Mouse (Mus musculus): ENCODE data around the gene Slc25a42. TPM values are rescaled to one million over a fixed set of nuclear protein-coding genes. Genes with fewer than 3 reads are reported as not detected.
"Not testable (repeated sequence)": the region's sequence is repeated elsewhere in the genome, so short reads cannot be mapped to it uniquely, and the experiment has no call there.

The Slc25a42 gene
- polyA plus RNA-seq, 1 experiment from 2014 or later, result 5.1 TPM

DNA sequence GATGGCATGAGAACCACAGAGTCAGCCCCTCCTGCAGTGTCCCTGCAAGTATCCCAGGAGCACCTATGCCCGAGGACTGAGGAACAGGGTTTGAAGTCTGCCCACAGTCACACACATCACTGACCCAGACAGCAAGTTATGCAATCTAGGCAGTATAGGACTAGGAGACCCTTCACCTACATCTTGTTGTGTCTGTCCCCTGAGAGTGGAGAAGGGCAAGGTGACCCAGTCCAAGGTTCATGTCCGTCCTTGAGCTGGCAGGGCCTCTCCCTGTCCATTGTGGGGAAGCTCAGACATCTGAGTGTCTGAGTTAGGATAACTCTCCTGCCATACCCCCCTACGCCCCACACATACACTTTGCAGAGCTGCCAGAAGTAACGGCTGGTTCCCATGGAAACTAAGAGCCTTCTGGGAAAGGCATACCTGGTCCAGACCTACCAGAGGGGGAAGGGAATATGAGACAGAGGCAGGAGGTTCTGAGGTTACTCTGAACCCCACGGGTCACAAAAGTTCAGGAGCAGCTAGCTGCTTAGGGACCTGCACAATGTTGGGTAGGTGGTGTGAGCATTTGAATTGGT lies 7.1 kb upstream of the Slc25a42 start:
- no peak overlapping the region for H3K9ac ChIP-seq (ENCODE audit: low read length)
- no peaks in the 10 kb centered on the region for H3K9me3 ChIP-seq (replicated peaks; ENCODE audit: control insufficient read depth, low read length)
- H3K4me2 ChIP-seq (ENCODE audit: low read depth, low read length), result no peak overlapping the region
- WGBS, result 49% methylated on average over 5 of the region's 5 CpGs
- no peak for ATAC-seq (ENCODE audit: insufficient read depth, low FRiP score)
- no peak overlapping the region for H3K27ac ChIP-seq (ENCODE audit: low read length)
- H3K36me3 ChIP-seq (ENCODE audit: control insufficient read depth, insufficient read depth, low read length), result peaks cover 4% of the 10 kb centered on the region; the same call in 1 of the 2 replicates
- no peaks in the 10 kb centered on the region for H3K4me1 ChIP-seq (ENCODE audit: control insufficient read depth, insufficient read depth, low read length)
- no peaks in the 10 kb centered on the region for H3K27me3 ChIP-seq (ENCODE audit: control insufficient read depth, insufficient read depth, low read length)
- no peak overlapping the region for H3K4me3 ChIP-seq (replicated peaks; ENCODE audit: low read length)

DNA sequence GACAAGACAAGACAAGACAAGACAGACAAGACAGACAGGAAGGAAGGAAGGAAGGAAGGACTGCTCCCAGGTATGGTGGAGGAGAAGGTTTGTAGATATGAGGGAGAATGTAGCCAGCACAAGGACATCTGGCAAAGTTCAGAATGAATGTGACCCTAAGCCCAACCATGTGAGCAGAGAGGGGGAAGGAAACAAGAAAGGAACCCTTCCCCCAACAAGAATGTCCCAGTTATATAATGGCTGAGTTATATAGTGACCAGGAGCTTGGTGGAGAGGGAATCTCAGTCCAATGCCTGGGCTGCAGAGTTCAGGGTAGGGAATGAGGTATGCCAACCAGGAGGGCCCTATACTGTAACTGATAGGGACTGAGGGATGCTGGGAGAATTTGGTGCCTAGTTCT lies 5.3 kb upstream of the Slc25a42 start:
- Histone ChIP-seq H3K27me3 (ENCODE audit: control insufficient read depth, insufficient read depth, low read length) (no peaks in the 10 kb centered on the region), H3K9me3 (replicated peaks; ENCODE audit: control insufficient read depth, low read length) (no peaks in the 10 kb centered on the region), H3K36me3 (ENCODE audit: control insufficient read depth, insufficient read depth, low read length) (0 out of 2 replicates have a peak, but pooled peaks cover 3% of the 10 kb centered on the region), H3K4me2 (ENCODE audit: low read depth, low read length) (no peak overlapping the region), H3K27ac (ENCODE audit: low read length) (no peak overlapping the region), H3K4me3 (replicated peaks; ENCODE audit: low read length) (no peak overlapping the region), H3K9ac (ENCODE audit: low read length) (no peak overlapping the region), H3K4me1 (ENCODE audit: control insufficient read depth, insufficient read depth, low read length) (no peaks in the 10 kb centered on the region)
- no peak for ATAC-seq (ENCODE audit: insufficient read depth, low FRiP score)

DNA sequence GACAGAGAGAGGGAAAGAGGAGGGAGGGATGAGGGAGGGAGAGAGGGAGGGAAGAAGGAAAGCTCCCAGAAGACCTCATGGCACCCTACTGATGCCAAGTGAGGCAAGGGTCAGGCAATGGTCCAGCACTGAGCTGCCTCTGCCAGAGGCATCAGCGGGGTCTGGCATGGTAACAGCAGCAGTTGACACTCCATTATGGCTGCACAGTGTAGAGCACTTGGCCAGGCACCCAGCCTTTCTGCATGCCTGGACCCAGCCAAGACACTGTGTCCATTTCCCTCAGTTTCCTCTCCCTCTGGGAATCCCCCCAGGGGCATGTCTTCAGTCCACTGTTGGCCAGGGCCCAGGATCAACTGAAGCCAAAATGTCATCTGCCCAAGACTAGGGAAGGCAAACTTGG lies 4.5 kb upstream of the Slc25a42 start:
- no peak overlapping the region for H3K4me3 ChIP-seq (replicated peaks; ENCODE audit: low read length)
- WGBS, result 85% methylated on average over 1 of the region's 1 CpGs
- H3K9ac ChIP-seq (ENCODE audit: low read length), result no peak overlapping the region
- ATAC-seq (ENCODE audit: insufficient read depth, low FRiP score), result no peak
- no peaks in the 10 kb centered on the region for H3K9me3 ChIP-seq (replicated peaks; ENCODE audit: control insufficient read depth, low read length)
- H3K4me1 ChIP-seq (ENCODE audit: control insufficient read depth, insufficient read depth, low read length), result peaks cover 2% of the 10 kb centered on the region
- no peaks in the 10 kb centered on the region for H3K36me3 ChIP-seq (ENCODE audit: control insufficient read depth, insufficient read depth, low read length)
- H3K27ac ChIP-seq (ENCODE audit: low read length), result no peak overlapping the region
- H3K4me2 ChIP-seq (ENCODE audit: low read depth, low read length), result no peak overlapping the region
- no peaks in the 10 kb centered on the region for H3K27me3 ChIP-seq (ENCODE audit: control insufficient read depth, insufficient read depth, low read length)

DNA sequence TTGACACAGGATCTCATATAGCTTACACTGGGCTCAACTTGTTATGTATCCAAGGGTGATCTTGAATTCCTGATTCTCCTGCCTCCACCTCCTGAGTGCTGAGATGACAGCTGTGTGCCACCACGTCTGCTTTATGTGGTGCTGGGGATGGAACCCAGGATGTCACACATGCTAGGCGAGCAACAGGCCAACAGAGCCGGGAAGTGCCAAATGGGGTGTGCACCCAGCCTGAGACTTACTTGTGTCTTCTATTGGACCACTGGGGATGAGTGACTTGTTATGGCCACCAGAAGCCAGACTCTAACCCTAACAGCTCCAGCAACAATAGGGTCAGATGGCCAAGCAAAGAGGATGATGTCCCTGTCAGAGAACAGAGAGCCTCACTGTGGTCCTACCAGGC lies 4.1 kb upstream of the Slc25a42 start:
- H3K4me1 ChIP-seq (ENCODE audit: control insufficient read depth, insufficient read depth, low read length); H3K27me3 ChIP-seq (ENCODE audit: control insufficient read depth, insufficient read depth, low read length); H3K27ac ChIP-seq (ENCODE audit: low read length); H3K36me3 ChIP-seq (ENCODE audit: control insufficient read depth, insufficient read depth, low read length); H3K9me3 ChIP-seq (replicated peaks; ENCODE audit: control insufficient read depth, low read length); H3K4me3 ChIP-seq (replicated peaks; ENCODE audit: low read length); H3K4me2 ChIP-seq (ENCODE audit: low read depth, low read length); H3K9ac ChIP-seq (ENCODE audit: low read length); ATAC-seq (ENCODE audit: insufficient read depth, low FRiP score): not testable (repeated sequence)
- 60% methylated on average over 3 of the region's 3 CpGs for WGBS

DNA sequence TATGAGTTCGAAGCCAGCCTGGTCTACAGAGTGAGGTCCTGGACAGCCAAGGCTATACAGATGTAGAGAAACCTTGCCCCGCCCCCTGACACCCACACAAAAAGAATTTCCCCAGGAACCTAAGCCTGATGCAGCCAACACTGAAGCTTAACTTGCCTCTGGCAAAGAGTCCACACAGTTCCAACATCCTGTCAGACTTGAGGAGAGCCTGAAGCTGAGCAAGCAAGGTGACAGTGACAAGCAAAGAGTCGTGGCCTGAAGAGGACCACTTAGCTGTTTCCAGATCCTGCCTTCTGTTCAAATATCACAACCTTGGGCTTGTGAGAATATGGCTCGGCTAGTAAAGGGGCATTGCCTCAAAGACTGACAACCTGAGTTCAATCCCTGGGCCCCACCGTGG lies 3.0 kb upstream of the Slc25a42 start:
- ATAC-seq (ENCODE audit: insufficient read depth, low FRiP score), result no peak
- Histone ChIP-seq H3K4me3 (replicated peaks; ENCODE audit: low read length) (no peak overlapping the region), H3K9ac (ENCODE audit: low read length) (no peak overlapping the region), H3K27ac (ENCODE audit: low read length) (no peak overlapping the region), H3K36me3 (ENCODE audit: control insufficient read depth, insufficient read depth, low read length) (no peaks in the 10 kb centered on the region), H3K4me1 (ENCODE audit: control insufficient read depth, insufficient read depth, low read length) (peaks cover 16% of the 10 kb centered on the region), H3K4me2 (ENCODE audit: low read depth, low read length) (no peak overlapping the region), H3K27me3 (ENCODE audit: control insufficient read depth, insufficient read depth, low read length) (no peaks in the 10 kb centered on the region), H3K9me3 (replicated peaks; ENCODE audit: control insufficient read depth, low read length) (no peaks in the 10 kb centered on the region)
- WGBS, result 63% methylated on average over 5 of the region's 5 CpGs

DNA sequence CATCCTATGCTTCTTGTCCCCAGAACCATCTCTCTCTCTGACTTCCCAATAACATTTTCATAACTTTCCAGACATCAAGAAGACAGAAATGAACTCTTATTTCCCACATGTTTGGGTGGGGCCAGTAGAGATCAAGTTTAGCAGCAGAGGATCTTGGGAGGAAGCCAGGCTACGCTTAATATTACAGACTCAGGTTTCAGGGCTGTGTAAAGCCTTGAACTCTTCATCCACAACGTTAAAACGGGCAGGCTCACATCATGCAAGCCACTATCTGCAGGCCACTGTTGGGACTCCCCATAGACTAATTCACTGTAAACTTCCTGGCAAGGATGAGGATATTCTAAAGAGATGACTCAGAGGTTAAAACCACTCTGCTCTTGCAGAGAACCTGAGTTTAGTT lies 2.3 kb upstream of the Slc25a42 start:
- no peak for ATAC-seq (ENCODE audit: insufficient read depth, low FRiP score)
- no peak overlapping the region for H3K27ac ChIP-seq (ENCODE audit: low read length)
- 69% methylated on average over 3 of the region's 3 CpGs for WGBS

DNA sequence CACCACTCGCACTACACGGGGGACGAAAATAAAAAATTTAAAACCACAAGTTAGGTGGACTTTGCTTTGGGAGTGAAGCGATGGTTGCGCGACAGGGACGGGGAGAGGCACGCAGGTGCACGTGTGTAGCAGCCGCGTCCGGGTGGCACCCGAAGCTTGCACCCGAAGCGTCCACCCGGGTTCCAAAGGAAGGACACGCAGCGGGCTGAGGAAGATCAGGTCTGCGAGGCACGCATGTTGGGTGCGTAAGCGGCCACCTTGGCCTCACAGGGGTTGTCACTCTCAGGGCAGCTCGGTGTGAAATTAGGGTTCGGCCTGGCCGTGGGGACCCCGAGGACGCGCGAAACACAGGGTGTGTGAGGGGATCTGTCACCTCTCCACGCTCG lies 386 bp downstream of the Slc25a42 start:
- H3K9me3 ChIP-seq (replicated peaks; ENCODE audit: control insufficient read depth, low read length), result no peaks in the 10 kb centered on the region
- H3K27ac ChIP-seq (ENCODE audit: low read length), result peak overlapping the region; percentile 55
- 2% methylated on average over 31 of the region's 31 CpGs for WGBS
- H3K4me2 ChIP-seq (ENCODE audit: low read depth, low read length), result peak overlapping the region; percentile 99
- H3K4me1 ChIP-seq (ENCODE audit: control insufficient read depth, insufficient read depth, low read length), result peaks cover 17% of the 10 kb centered on the region
- no peaks in the 10 kb centered on the region for H3K27me3 ChIP-seq (ENCODE audit: control insufficient read depth, insufficient read depth, low read length)
- H3K4me3 ChIP-seq (replicated peaks; ENCODE audit: low read length), result peak overlapping the region; percentile 72
- no peaks in the 10 kb centered on the region for H3K36me3 ChIP-seq (ENCODE audit: control insufficient read depth, insufficient read depth, low read length)
- peak overlapping the region; percentile 80 for H3K9ac ChIP-seq (ENCODE audit: low read length)
- ATAC-seq (ENCODE audit: insufficient read depth, low FRiP score), result no peak

More for the DNA sequence above, 2.3 kb upstream of the Slc25a42 start:
- H3K36me3 ChIP-seq (ENCODE audit: control insufficient read depth, insufficient read depth, low read length), result no peaks in the 10 kb centered on the region
- H3K4me1 ChIP-seq (ENCODE audit: control insufficient read depth, insufficient read depth, low read length), result peaks cover 17% of the 10 kb centered on the region
- H3K9me3 ChIP-seq (replicated peaks; ENCODE audit: control insufficient read depth, low read length), result no peaks in the 10 kb centered on the region
- no peak overlapping the region for H3K4me2 ChIP-seq (ENCODE audit: low read depth, low read length)
- H3K9ac ChIP-seq (ENCODE audit: low read length), result no peak overlapping the region
- no peaks in the 10 kb centered on the region for H3K27me3 ChIP-seq (ENCODE audit: control insufficient read depth, insufficient read depth, low read length)
- no peak overlapping the region for H3K4me3 ChIP-seq (replicated peaks; ENCODE audit: low read length)

DNA sequence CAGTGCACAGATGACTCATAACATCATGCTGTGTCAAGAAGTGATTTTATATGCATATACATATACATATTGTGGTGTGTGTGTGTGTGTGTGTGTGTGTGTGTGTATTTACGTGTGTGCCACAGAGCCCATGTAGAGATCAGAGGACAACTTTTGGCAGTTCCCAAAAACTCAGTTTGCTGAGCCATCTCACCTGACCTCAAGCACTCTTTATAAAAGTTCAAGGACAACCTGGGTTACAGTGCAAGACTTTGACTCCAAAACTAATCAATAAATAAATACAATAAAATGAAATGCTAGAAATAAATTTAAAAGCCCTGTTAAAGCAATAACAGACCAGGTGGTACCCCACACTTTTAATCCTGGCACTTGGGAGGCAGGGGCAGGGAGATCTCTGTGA lies 830 bp downstream of the Slc25a42 start:
- Histone ChIP-seq H3K4me3 (replicated peaks; ENCODE audit: low read length) (peak overlapping the region; percentile 72), H3K9me3 (replicated peaks; ENCODE audit: control insufficient read depth, low read length) (no peaks in the 10 kb centered on the region), H3K9ac (ENCODE audit: low read length) (peak overlapping the region; percentile 80), H3K36me3 (ENCODE audit: control insufficient read depth, insufficient read depth, low read length) (no peaks in the 10 kb centered on the region), H3K27me3 (ENCODE audit: control insufficient read depth, insufficient read depth, low read length) (no peaks in the 10 kb centered on the region), H3K4me2 (ENCODE audit: low read depth, low read length) (peak overlapping the region; percentile 99), H3K4me1 (ENCODE audit: control insufficient read depth, insufficient read depth, low read length) (peaks cover 17% of the 10 kb centered on the region), H3K27ac (ENCODE audit: low read length) (no peak overlapping the region)
- no peak for ATAC-seq (ENCODE audit: insufficient read depth, low FRiP score)
- WGBS, result 76% methylated on average over 1 of the region's 1 CpGs

DNA sequence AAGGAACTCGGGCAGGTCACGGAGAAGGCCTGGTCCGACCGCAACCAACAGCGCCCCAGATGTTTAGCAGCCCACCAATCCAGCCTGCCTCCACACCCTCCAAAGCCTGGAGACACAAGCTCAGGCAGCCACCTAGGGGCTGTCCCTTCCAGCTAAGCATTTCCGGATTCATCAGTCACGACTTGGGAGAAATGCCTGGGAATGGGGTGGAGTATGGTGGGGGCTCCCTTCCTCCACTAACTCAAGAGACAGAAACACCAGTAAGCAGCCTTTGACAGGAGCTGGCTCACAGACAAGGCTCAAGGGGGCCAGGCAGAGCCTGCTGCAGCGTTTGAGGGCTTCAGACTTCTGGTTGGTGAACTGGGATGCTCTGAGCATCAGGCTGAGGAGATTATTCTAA lies 1.6 kb downstream of the Slc25a42 start:
- H3K9me3 ChIP-seq (replicated peaks; ENCODE audit: control insufficient read depth, low read length), result no peaks in the 10 kb centered on the region
- peak overlapping the region; percentile 30; the same call in 1 of the 2 replicates for H3K4me2 ChIP-seq (ENCODE audit: low read depth, low read length)
- peaks cover 17% of the 10 kb centered on the region for H3K4me1 ChIP-seq (ENCODE audit: control insufficient read depth, insufficient read depth, low read length)
- no peak for ATAC-seq (ENCODE audit: insufficient read depth, low FRiP score)
- peak overlapping the region; percentile 19; the same call in 1 of the 2 replicates for H3K27ac ChIP-seq (ENCODE audit: low read length)
- 22% methylated on average over 8 of the region's 8 CpGs for WGBS
- H3K36me3 ChIP-seq (ENCODE audit: control insufficient read depth, insufficient read depth, low read length), result no peaks in the 10 kb centered on the region
- 0 out of 2 replicates have a peak overlapping the region, but pooled peaks have one; percentile 33 for H3K9ac ChIP-seq (ENCODE audit: low read length)
- no peaks in the 10 kb centered on the region for H3K27me3 ChIP-seq (ENCODE audit: control insufficient read depth, insufficient read depth, low read length)
- 0 out of 2 replicates have a peak overlapping the region, but pooled peaks have one; percentile 9 for H3K4me3 ChIP-seq (replicated peaks; ENCODE audit: low read length)
